Mouse (Mus musculus): Measurements from ENCODE around the gene Wwox.

DNA sequence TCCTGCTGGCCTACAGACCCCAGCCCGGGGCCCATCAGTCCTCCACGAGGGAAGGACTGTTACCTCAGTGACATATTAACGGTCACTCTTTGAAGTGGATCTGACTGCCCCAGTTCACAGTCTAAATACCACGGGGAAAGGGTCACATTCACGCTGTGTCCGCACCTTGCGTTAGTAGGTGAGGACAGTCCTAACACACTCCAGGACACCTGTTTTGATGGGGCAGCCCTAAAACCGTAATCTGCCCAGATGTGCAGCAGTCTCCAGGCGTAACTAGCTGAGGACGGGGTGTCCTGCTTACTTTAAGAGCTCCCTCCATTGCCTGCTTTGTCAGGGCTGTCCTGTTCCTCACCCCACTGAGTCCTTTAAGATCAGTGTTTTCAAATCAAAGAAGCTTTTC, 160.1 kb downstream of the Wwox start:
- no peak for TF ChIP-seq FLI1 (IDR thresholded peaks at IDR 0.05; ENCODE audit: low read length)
- no peak for TF ChIP-seq GATA1 (IDR thresholded peaks at IDR 0.05; ENCODE audit: borderline replicate concordance, low read length)

Measured in megakaryocyte, embryonic 14.5 days (primary cell).